Mouse (Mus musculus) adrenal gland, adult 10 weeks (tissue): ENCODE measurements around the gene Selplg. TPM values are rescaled to one million over a fixed set of nuclear protein-coding genes. Genes with fewer than 3 reads are reported as not detected.

Experiments
- polyA plus RNA-seq: library from polyadenylated mRNA; stranded (reverse); fragments of 350-450 nt; fragmentation: Illumina TruSeq; extraction: RNeasy Lipid Tissue Mini Kit (QIAGEN cat#74804); gene quantifications from one replicate; pipeline ENCODE4 v1.2.3, GENCODE M21; 2014; ENCODE audit warnings: low read depth, low replicate concordance

Selplg gene
- polyA plus RNA-seq, result not detected

DNA sequence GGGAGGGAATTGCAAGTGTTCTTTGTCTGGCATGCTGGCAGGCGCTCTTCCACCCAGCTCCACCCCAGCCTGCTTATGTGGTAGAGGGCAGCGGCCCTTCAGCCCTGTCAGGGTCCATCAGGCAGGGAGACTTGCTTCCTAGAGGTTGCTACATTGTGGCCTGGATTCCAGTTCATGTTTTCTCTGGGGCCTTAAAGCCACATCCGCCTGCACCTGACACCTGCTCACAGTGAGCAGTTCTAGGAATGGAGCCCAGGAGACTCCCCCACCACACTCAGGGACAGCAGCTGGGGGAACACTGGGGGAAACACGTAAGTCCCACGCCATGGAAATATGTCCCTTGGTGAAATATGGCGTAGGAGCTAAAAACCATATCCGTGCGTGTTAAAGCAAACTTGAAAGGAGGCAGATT is at the start of gene Selplg:
Selplg (minus strand) TSS at position 155 of the 412 bp plus-strand sequence.

DNA sequence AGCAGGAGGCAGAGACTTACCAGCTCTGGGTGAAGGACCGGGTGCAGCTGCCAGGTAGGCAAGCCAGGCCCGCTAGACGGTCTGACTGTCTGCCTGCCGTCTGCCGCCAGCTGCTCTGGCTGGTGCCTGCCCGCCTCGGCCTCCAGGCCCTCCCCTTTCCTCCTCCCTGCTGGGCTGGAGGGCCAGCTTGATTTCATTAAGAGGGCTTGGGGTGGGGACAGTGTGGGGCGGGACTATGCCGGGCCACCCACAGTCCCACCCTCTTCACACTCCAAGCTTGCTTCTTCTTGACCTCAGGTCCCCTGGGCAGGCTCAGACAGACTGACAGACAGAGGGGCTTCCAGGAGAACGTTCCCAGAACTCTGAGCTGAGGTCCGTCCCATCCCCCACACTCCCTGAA is 32.2 kb downstream of the Selplg start, which contains the start of gene Tmem119:
Tmem119 (minus strand) TSS at position 237 of the 400 bp plus-strand sequence.

DNA sequence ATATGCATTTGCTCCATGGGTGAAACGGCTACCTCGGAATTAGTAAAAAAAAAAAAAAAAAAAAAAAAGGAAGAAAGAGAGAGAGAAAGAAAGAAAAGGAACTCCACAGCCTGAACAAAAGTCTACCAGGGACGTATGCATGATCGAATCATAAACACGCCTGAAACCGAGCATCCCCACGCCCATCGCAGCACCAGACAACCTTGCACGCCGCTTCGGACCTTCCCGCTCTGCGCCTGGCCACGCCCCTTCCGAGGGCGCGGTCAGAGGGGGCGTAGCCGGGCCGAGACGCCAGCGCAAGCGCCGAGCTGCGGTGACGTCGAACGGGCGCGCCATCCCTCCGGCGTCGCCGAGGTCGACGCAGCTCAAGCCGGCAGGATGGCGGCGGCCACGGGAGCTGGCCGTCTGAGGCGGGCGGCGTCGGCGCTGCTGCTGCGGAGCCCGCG is 60.0 kb downstream of the Selplg start, which contains the start of the genes Sart3 and Iscu:
Sart3 (minus strand) TSS at position 61 of the 446 bp plus-strand sequence.
Iscu (plus strand) TSS at position 299 of the 446 bp plus-strand sequence.

Other genes with a start within 250 kb of the Selplg start
- gene Cmklr1, start 182.2 kb downstream of the Selplg start, polyA plus RNA-seq, result 1.9 TPM
- not detected for gene 1700069L16Rik, start 107.9 kb downstream of the Selplg start, polyA plus RNA-seq
- 7.2 TPM for gene Ficd, start 96.8 kb downstream of the Selplg start, polyA plus RNA-seq
- gene Sart3, start 60.1 kb downstream of the Selplg start, polyA plus RNA-seq, result 2.0 TPM
- gene Iscu, start 59.9 kb downstream of the Selplg start, polyA plus RNA-seq, result 165 TPM
- gene Tmem119, start 32.1 kb downstream of the Selplg start, polyA plus RNA-seq, result 0.41 TPM
- 15.9 TPM for gene Coro1c, start 76.1 kb upstream of the Selplg start, polyA plus RNA-seq
- 1.6 TPM for gene Ssh1, start 161.2 kb upstream of the Selplg start, polyA plus RNA-seq
- not detected for gene Dao, start 171.1 kb upstream of the Selplg start, polyA plus RNA-seq
- gene Usp30, start 232.8 kb upstream of the Selplg start, polyA plus RNA-seq, result 4.2 TPM